ENCODE assay signal across 27 mouse cellular contexts in the genomic region with DNA sequence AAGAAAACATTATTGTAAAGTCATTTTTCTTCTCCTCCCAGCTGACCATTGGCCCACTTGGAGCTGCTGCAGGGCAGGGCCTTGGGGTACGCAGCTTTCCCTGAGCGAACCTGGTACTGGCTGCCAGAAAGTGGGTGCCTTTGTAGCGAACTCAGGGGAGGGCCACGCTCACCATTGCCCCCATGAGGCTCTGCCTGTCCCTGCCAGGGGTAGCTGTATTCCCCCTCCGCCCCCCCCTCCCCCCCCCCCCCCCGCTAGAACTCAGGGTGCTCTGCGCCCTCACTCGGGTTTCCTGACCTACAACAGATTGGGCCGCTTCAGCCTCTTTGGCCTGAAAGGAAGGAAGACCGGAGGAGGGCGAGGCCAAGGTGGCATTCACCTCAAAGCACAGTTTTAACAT. TPM values are rescaled to one million over a fixed set of nuclear protein-coding genes. Genes with fewer than 3 reads are reported as not detected.
DNase-seq lines count a peak whose midpoint lies in the region; ATAC-seq and TF ChIP-seq lines count a peak whose summit lies in the region.
"Had no signal": no experiment of that assay in that cellular context is flagged by ENCODE, and none has a peak within 500 bp of the region (broad histone marks: within the 10 kb centered on the region; RNA-seq: fewer than 3 reads in every experiment).

No protein-coding gene starts in this region.

- WGBS in midbrain, embryonic 12.5 days: 30% methylated on average over 8 of the region's 11 CpGs
- 32% methylated on average over 9 of the region's 11 CpGs for WGBS in midbrain, embryonic 14.5 days

- no peaks in the 10 kb centered on the region for H3K79me2 ChIP-seq in myocyte (ENCODE audit: control insufficient read depth, insufficient read depth)

- DNase-seq in adrenal gland, postnatal 10 days: peak; percentile 40
- no peak for DNase-seq in adrenal gland, adult 18-20 months (ENCODE audit: low spot score in 2 of 2)
- no peak for DNase-seq in midbrain, embryonic 14.5 days
- DNase-seq in cerebellum, adult 8-10 months: no peak
- no peak for DNase-seq in ovary, postnatal 14 days (ENCODE audit: low spot score)
- DNase-seq: cerebellum, adult 9-10 months; heart, adult 18-20 months; heart, postnatal 36 days; kidney, postnatal 4 days; layer of hippocampus, adult 9-11 months; left cerebral cortex, postnatal 4 days; liver; lung, adult 18-20 months; lung, postnatal 14 days; thymus, adult 18-20 months had no signal

- ATAC-seq in midbrain, embryonic 12.5 days (ENCODE audit: low FRiP score, low read depth): 0 out of 2 replicates have a peak, but pooled peaks have one; percentile 30
- ATAC-seq in midbrain, embryonic 14.5 days (ENCODE audit: low FRiP score, low TSS enrichment): no peak
- ATAC-seq: hindbrain, embryonic 16.5 days; intestine, embryonic 16.5 days; midbrain, embryonic 15.5 days; Patski had no signal

- no peak overlapping the region for H3K27ac ChIP-seq in midbrain, embryonic 12.5 days (replicated peaks)
- no peak overlapping the region for H3K27ac ChIP-seq in midbrain, embryonic 14.5 days (replicated peaks; ENCODE audit: low read depth, low read length)
- H3K27ac ChIP-seq: embryonic facial prominence, embryonic 13.5 days; kidney, embryonic 15.5 days; left cerebral cortex, adult 2 months; midbrain, embryonic 15.5 days had no signal

- H3K4me1 ChIP-seq in midbrain, embryonic 12.5 days: peaks cover 6% of the 10 kb centered on the region; the same call in 1 of the 2 replicates
- no peaks in the 10 kb centered on the region for H3K4me1 ChIP-seq in midbrain, embryonic 14.5 days (ENCODE audit: control insufficient read depth, insufficient read depth, low read length)
- H3K4me1 ChIP-seq: embryonic facial prominence, embryonic 13.5 days; kidney, embryonic 15.5 days; midbrain, embryonic 15.5 days had no signal

- H3K4me2 ChIP-seq in midbrain, embryonic 12.5 days (replicated peaks): no peak overlapping the region
- H3K4me2 ChIP-seq in midbrain, embryonic 14.5 days (ENCODE audit: low read length): no peak overlapping the region
- H3K4me2 ChIP-seq in myocyte (ENCODE audit: low read depth): no peak overlapping the region
- H3K4me2 ChIP-seq: embryonic facial prominence, embryonic 13.5 days; kidney, embryonic 15.5 days; midbrain, embryonic 15.5 days had no signal

- TF ChIP-seq POLR2A in myocyte (IDR thresholded peaks at IDR 0.05; ENCODE audit: insufficient read length, low read depth): no peak

- no peak overlapping the region for H3K4me3 ChIP-seq in midbrain, embryonic 12.5 days
- H3K4me3 ChIP-seq in midbrain, embryonic 14.5 days (replicated peaks; ENCODE audit: low read depth, low read length): no peak overlapping the region
- H3K4me3 ChIP-seq in myocyte: no peak overlapping the region
- H3K4me3 ChIP-seq: embryonic facial prominence, embryonic 13.5 days; kidney, embryonic 15.5 days; left cerebral cortex, adult 2 months; midbrain, embryonic 15.5 days had no signal

- H3K9ac ChIP-seq in midbrain, embryonic 12.5 days (replicated peaks): no peak overlapping the region
- H3K9ac ChIP-seq in midbrain, embryonic 14.5 days (replicated peaks; ENCODE audit: low read length): no peak overlapping the region
- H3K9ac ChIP-seq: embryonic facial prominence, embryonic 13.5 days; kidney, embryonic 15.5 days; midbrain, embryonic 15.5 days had no signal

- H3ac ChIP-seq in myocyte (ENCODE audit: control insufficient read depth, insufficient read length): no peak overlapping the region

- no peaks in the 10 kb centered on the region for H3K9me3 ChIP-seq in midbrain, embryonic 12.5 days
- H3K9me3 ChIP-seq in midbrain, embryonic 14.5 days (ENCODE audit: control insufficient read depth, low read length): no peaks in the 10 kb centered on the region
- H3K9me3 ChIP-seq: embryonic facial prominence, embryonic 13.5 days; kidney, embryonic 15.5 days; midbrain, embryonic 15.5 days had no signal

- H3K27me3 ChIP-seq in midbrain, embryonic 12.5 days: no peaks in the 10 kb centered on the region
- H3K27me3 ChIP-seq in midbrain, embryonic 14.5 days (ENCODE audit: control insufficient read depth, insufficient read depth, low read length): no peaks in the 10 kb centered on the region
- H3K27me3 ChIP-seq in myocyte (ENCODE audit: control insufficient read depth, insufficient read depth, insufficient read length): no peaks in the 10 kb centered on the region
- H3K27me3 ChIP-seq: CH12.LX; embryonic facial prominence, embryonic 13.5 days; kidney, embryonic 15.5 days; midbrain, embryonic 15.5 days; Patski had no signal

- no peaks in the 10 kb centered on the region for H3K36me3 ChIP-seq in midbrain, embryonic 12.5 days
- no peaks in the 10 kb centered on the region for H3K36me3 ChIP-seq in midbrain, embryonic 14.5 days (ENCODE audit: control insufficient read depth, insufficient read depth, low read length)
- H3K36me3 ChIP-seq in myocyte (ENCODE audit: control insufficient read depth, insufficient read depth): no peaks in the 10 kb centered on the region
- H3K36me3 ChIP-seq: embryonic facial prominence, embryonic 13.5 days; kidney, embryonic 15.5 days; midbrain, embryonic 15.5 days had no signal

TF ChIP-seq in myocyte, 11 proteins besides CTCF, POLR2A, EP300 and RAD21:
- TF ChIP-seq MYOD1 (IDR thresholded peaks at IDR 0.05; ENCODE audit: control insufficient read depth in 1 of 3, insufficient read length in 2 of 3, low read depth in 2 of 3) (no peak), POLR2AphosphoS2 (IDR thresholded peaks at IDR 0.05; ENCODE audit: insufficient read length, low read depth) (peak; percentile 50)

RNA-seq across cellular contexts. Expression of a gene that starts 36.5 kb away (rescaled TPM):
- total RNA-seq in adrenal gland, postnatal 10 days (2021): 10 to 100 TPM; 22.4 TPM
- 10 to 100 TPM; 13.3 to 17.6 TPM for total RNA-seq in adrenal gland, adult 18-20 months (2021)
- polyA plus RNA-seq in midbrain, embryonic 12.5 days (2016; fragmentation: Nextera tagmentation; extraction: Ambion mirVana): 8.7 and 10.4 TPM in 2 replicates
- polyA plus RNA-seq in midbrain, embryonic 14.5 days (2014; fragmentation: Nextera tagmentation; extraction: Ambion mirVana): 3.2 and 5.5 TPM in 2 replicates
- polyA plus RNA-seq in myocyte (2012; fragmentation: generic; extraction: Trizol): 28.4 TPM

RNA-seq across cellular contexts. Expression of a gene that starts 42.0 kb away (rescaled TPM):
- total RNA-seq in adrenal gland, postnatal 10 days (2021): under 1 TPM; 0.15 to 0.51 TPM
- total RNA-seq in adrenal gland, adult 18-20 months (2021): under 1 TPM; 0.42 to 0.66 TPM
- 7.2 TPM in 2 replicates for polyA plus RNA-seq in midbrain, embryonic 12.5 days (2016; fragmentation: Nextera tagmentation; extraction: Ambion mirVana)
- 10.9 and 12.7 TPM in 2 replicates for polyA plus RNA-seq in midbrain, embryonic 14.5 days (2014; fragmentation: Nextera tagmentation; extraction: Ambion mirVana)
- polyA plus RNA-seq in myocyte (2012; fragmentation: generic; extraction: Trizol): not detected
- total RNA-seq: gastrocnemius, adult 18-20 months; megakaryocyte, adult 5-6 weeks had no signal
